Mouse (Mus musculus) CD4-positive naive resting alpha-beta T cell, adult 76 days (primary cell): ENCODE measurements around the gene Tmed9. TPM values are rescaled to one million over a fixed set of nuclear protein-coding genes. Genes with fewer than 3 reads are reported as not detected.

Source experiments
- total RNA-seq: library from RNA; stranded (reverse); gene quantifications from one replicate; pipeline ENCODE4 v1.2.4, GENCODE M21; 2023

The Tmed9 gene
- total RNA-seq: 104 TPM

DNA sequence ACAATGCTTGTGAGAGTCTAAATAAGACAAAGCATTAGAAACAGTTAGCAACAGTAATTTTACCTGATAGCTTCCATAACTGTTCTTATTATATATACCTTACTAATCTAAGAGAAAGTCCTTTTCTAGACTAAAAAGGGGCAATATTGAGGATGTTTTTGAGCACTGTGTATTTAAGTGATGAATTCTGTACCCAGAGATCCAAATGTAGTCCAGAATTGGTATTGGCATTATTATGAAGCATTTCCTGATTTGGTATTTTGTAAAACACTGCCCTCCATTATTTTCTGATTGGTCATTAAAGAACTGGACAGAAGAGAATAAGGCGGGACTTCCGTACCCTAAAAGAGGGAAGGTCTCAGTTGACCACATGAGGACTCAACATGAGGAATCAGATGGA is at the start of gene Tmed9:
TSS of gene Tmed9 (plus strand) at position 301 of the 400 bp plus-strand sequence.

DNA sequence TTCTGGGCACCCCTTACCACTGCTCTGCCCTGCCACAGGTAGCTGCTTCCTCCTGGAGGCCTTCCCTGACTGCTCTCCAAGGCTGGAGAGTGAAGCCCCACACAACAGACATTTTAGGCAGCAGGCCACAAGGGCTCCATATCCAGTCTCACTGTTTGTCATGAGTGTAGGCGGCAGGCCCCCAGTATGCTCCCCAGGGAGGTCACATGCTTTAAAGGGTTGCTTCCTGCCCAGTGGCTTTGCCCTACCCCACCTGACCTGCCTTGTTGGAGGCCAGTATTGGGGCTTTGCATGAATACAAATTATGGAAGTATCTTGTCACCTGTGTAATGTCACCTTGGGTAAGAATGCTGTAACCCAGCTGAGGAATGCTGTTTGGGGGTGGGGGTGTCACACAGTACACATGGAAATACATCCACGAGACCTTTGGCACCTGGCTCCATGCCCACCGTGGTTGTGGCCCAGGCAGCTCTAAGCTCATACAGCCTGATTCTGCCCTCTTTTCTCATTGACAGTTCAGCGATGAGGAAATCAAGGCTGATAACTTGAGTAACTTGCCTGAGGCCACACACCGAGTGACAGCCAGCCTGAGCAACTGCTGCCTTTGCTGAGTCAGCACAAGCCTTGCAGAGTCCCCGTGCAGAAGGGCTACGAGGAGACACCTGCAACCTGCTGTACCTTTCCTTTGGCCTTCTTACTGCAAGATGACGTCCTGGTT is 44.2 kb upstream of the Tmed9 start, which contains the start of gene Dok3:
TSS of gene Dok3 (minus strand) at position 99 of the 718 bp plus-strand sequence.

DNA sequence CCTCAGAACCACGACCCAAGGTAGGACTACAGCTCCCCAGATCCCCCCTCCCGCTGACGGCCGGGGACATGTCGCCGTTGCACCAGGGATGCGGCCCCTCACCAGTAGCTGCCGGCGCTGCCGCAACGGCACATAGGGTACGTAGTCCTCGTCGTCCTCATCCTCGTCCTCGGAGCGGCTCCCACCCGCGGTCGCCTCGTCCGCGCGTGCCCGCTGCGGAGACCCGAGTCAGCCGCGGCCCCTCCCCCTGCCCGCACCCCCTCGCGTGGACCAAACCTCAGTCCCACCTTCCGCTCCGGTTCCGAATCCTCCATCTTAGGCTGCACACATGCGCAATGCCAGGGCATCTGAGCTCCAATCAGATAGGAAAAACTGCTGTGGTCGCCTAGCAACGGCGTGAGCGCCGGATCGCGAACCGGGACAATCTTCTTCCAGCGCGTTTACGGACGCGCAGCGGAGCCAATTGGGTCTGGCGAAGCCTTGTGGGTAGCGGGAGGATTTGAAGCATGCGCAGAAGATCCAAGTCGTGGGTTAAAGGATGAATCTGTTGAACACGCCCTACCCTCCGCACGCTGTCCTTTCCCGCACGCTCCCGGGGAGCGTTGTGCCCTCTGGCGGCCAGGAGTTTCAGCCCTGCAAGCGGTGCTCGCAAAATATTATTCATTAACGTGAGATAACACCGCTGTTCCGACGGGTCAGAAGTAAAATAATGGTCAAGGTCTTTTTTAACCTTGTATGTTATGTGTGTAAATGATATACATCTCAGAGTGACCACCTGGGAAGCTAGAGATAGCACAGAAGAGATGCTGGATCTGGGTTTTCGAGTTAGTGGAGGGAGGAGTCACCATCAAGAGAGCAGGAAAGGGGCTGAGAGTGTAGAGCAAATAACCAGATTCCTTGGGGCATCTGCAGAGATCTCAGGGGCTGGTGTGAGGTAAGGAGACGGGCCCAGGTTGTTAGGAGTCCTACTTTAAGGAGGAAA is 37.0 kb upstream of the Tmed9 start, which contains the start of gene Ddx41:
TSS of gene Ddx41 (minus strand) at position 465 of the 982 bp plus-strand sequence.

DNA sequence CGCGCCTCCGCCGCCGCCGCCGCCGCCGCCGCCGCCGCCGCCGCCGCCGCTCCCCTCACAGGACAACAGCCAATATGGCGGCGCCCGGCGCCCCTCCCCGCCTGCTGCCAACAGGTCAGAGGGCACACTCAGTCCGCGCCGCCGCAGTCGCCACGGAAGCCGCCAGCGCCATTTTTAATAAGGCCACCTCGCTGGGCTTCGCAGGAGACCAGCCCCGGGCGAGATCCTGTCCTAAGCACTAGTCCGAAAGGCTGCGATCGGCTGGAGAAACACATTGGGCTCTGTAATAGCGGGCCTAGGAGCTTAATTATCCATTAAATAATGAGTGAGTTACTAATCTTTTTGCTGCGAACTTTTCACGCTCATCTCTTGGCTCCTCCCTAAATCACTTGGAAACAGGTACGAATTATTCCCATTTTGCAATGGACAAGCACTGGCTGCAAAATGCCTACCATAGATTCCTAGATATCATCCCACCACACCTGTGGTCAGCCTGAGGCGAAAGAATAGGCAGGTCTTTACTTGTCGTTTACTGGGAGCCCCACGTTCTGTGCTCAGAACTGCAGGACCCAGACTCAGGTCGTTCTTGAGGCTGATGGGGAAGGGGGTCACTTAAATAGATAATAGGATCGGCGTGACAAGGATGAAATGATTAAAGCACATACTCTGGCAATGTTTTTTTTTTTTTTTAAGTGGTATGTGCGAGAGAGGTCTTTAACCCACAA is 2.3 kb upstream of the Tmed9 start, which contains the start of gene Fam193b:
TSS of gene Fam193b (minus strand) at position 94 of the 725 bp plus-strand sequence.

DNA sequence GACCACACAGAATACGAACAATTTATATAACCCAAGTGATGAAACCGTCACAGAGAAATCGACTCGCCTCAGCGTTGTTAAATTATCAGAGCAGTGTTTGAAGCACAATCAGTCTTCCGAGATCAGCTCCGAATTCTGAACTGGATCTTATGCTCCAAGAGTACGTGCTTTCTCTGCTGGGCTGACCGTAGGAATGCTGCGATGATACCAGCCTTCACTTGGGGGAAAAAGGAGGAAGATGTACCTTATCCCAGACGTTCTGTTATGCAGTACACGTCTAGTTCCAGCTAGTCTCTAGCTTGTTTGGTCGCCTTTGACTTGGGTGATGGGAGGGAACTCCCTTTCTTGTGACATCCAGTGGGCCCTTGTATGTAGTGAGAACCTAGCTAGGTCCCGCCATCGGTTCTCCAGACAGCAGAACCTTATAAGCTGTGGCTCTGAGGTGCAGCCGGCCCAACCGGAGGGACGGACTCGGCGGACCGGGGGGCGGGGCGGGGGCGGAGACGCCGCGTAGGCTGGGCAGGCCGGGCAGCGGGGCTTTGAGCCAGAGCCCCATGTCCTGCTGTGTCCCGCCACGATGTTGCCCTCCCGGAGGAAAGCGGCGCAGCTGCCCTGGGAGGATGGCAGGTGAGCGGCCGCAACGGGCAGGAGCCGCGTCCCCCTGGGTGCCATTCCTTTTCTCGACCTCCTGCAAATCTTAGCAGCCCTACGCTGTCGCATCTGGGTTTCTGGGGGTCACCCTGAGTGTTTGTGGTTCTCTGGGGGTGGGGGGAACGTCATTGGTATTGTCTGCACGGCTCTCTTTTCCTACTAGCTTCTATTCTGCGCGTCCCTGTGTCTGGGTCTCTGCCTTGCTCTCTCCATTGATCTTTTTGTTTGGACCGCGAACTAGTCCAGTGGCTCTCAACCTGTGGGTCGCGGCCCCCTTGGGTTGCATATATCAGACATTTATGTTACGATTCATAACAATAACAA is 26.3 kb downstream of the Tmed9 start, which contains the start of gene B4galt7:
TSS of gene B4galt7 (plus strand) at position 331 of the 975 bp plus-strand sequence.

DNA sequence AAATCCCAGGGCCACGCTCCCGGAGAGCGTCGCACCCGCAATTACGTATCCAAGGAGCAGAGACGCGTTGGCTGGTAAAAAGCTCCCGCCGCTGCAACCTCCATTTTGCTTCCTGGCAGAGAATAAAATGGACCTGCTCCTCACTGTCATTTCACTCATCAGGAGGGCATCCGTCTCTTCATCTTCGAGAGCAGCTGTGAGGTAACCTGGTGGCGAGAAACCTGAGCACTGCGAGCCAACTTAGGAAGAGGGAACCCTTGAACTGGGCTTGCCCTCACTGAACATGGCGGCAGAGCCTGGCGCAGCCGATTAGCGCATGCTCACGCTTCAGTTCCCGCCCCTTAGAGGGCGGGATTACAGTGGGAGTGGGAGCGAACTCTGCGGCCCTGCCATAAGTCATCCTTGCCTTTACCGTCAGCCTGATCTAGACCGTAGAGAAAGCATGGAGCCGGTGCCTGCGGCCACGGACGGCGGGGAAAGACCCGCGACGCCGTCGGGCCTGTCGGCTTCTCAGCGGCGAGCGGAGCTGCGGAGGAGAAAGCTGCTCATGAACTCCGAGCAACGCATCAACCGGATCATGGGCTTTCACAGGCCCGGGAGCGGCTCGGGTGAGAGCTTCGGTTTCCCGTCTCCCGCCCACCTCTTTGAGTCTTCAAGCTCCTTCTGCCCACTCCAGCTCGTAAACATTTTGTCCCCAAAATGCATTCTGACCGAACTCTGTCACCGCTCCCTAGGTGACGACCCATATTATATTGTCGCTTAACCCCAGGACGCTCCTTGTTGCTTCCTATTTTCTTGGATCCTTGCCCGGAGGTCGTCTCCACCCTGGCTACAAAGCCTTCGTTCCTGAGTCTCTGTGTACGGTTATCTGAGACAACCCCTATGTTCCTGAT is 49.4 kb downstream of the Tmed9 start, which contains the start of gene Caml:
TSS of gene Caml (plus strand) at position 357 of the 893 bp plus-strand sequence.

DNA sequence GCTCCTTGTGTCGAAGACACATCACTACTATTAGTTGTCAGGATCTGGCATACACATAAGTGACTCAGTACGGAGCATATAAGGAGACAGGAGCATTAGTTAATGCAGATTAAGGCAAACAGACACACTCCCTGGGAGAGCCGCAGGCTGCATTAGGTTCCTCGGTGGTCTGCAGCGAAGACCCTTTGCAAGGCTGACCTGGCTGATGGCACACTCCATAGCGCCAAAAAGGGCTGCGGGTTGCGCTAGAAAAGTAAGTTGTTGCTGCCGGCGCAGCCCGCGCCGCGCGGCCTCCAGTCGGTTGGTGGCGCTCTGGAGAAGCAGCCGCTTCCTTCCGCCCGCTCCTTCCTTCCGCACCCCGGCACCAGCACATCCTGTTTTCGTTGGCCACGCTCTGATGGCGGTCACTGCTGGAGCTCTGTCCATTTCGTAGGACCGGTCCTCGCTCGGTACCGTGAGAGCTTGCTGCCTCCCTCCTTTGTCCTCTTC is 61.2 kb downstream of the Tmed9 start, which contains the start of gene Ddx46:
TSS of gene Ddx46 (plus strand) at position 389 of the 489 bp plus-strand sequence.

Other genes with a start within 250 kb of the Tmed9 start
- gene Mxd3, start 243.9 kb upstream of the Tmed9 start, total RNA-seq: 0.82 TPM
- 104 TPM for gene Lman2, start 210.9 kb upstream of the Tmed9 start, total RNA-seq
- 84.0 TPM for gene Rgs14, start 204.0 kb upstream of the Tmed9 start, total RNA-seq
- not detected for gene Slc34a1, start 175.5 kb upstream of the Tmed9 start, total RNA-seq
- gene Pfn3, start 158.5 kb upstream of the Tmed9 start, total RNA-seq: not detected
- gene F12, start 146.9 kb upstream of the Tmed9 start, total RNA-seq: 1.1 TPM
- 405 TPM for gene Grk6, start 128.7 kb upstream of the Tmed9 start, total RNA-seq
- gene Prr7, start 109.5 kb upstream of the Tmed9 start, total RNA-seq: 56.5 TPM
- 0.23 TPM for gene Dbn1, start 85.6 kb upstream of the Tmed9 start, total RNA-seq
- 8.0 TPM for gene Pdlim7, start 60.1 kb upstream of the Tmed9 start, total RNA-seq
- gene Dok3, start 44.4 kb upstream of the Tmed9 start, total RNA-seq: 20.7 TPM
- 65.2 TPM for gene Ddx41, start 37.1 kb upstream of the Tmed9 start, total RNA-seq
- 147 TPM for gene Fam193b, start 2.6 kb upstream of the Tmed9 start, total RNA-seq
- gene B4galt7, start 26.2 kb downstream of the Tmed9 start, total RNA-seq: 21.6 TPM
- gene Caml, start 49.3 kb downstream of the Tmed9 start, total RNA-seq: 22.3 TPM
- 105 TPM for gene Ddx46, start 61.3 kb downstream of the Tmed9 start, total RNA-seq
- gene B230219D22Rik, start 119.4 kb downstream of the Tmed9 start, total RNA-seq: 31.4 TPM
- gene Txndc15, start 140.9 kb downstream of the Tmed9 start, total RNA-seq: 21.5 TPM
- gene Pcbd2, start 153.6 kb downstream of the Tmed9 start, total RNA-seq: 24.9 TPM
- gene Catsper3, start 210.8 kb downstream of the Tmed9 start, total RNA-seq: not detected